Mouse (Mus musculus) layer of hippocampus, postnatal 25 days (tissue): ENCODE measurements around the gene Col28a1. TPM values are rescaled to one million over a fixed set of nuclear protein-coding genes. Genes with fewer than 3 reads are reported as not detected.

Experiments
- DNase-seq, 2 experiments: peaks; one replicate each; pipeline ENCODE4 v3.0.0; 2022; ENCODE audit warnings: mixed read lengths in 2 of 2, low spot score in 1 of 2; ENCODE audit errors: extremely low spot score in 1 of 2
- total RNA-seq, 2 experiments: library from RNA; stranded (reverse); gene quantifications; 2 replicates each; pipeline ENCODE4 v1.2.3; 2021

Col28a1 gene
- total RNA-seq, 2 experiments from 2014 or later = 0.30 to 0.75 TPM

DNA sequence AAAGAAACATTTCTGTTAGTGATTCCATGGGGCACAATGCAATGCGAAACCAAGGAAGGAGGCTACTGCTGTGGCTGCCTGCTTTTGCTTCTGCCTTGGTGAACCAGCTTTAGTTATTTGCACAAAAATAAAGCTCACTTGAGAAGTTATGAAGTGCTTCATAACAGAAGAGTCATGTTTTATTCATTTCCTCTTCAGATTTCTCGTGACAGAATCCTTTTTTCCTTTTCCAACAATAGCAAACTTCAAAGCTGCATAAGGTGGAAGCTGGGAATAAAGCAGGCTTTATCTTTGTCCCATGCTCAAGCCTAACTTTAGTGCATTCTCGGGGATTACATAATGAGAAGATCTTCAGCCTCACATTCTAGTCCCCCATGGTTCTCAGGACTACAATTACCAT is 65.9 kb downstream of the Col28a1 start:
- no peak for DNase-seq

DNA sequence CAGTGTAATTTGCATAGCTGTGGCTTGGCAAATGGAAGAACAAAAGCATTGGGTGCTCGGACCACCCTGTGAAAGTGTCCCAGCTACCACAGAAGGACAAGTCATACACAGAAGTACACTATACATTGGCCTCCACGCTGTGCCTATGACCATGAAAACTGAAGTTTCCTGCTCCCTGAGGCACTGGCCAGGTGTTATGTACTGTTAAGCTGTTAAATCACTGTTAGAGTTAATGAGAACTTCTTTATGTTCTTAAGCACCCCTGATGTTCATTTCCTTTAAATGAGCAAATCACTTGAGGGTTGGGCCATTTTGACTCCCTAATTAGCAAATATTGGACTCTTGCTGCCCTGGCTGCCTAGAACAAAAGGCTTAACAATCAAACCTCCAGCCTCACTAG is 73.3 kb downstream of the Col28a1 start:
- no peak for DNase-seq

DNA sequence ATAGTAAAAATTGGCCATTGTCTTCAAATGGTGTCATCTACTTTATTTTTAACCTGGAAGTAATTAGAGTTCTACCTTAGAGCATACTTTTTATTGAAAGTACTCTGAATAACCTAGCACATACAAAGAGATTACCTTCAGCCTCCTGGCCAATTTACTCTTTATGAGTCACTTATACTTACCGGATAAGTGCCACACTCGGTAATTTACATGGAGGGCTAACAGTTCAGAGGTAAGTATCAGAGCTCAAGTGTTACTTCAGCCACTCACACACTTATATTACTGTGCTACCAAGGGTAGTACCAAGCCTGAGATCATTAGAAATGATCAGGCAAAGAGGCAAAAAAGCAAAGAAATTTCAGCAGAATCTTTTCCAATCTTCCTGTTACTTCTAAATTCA is 73.8 kb downstream of the Col28a1 start:
- DNase-seq = no peak

DNA sequence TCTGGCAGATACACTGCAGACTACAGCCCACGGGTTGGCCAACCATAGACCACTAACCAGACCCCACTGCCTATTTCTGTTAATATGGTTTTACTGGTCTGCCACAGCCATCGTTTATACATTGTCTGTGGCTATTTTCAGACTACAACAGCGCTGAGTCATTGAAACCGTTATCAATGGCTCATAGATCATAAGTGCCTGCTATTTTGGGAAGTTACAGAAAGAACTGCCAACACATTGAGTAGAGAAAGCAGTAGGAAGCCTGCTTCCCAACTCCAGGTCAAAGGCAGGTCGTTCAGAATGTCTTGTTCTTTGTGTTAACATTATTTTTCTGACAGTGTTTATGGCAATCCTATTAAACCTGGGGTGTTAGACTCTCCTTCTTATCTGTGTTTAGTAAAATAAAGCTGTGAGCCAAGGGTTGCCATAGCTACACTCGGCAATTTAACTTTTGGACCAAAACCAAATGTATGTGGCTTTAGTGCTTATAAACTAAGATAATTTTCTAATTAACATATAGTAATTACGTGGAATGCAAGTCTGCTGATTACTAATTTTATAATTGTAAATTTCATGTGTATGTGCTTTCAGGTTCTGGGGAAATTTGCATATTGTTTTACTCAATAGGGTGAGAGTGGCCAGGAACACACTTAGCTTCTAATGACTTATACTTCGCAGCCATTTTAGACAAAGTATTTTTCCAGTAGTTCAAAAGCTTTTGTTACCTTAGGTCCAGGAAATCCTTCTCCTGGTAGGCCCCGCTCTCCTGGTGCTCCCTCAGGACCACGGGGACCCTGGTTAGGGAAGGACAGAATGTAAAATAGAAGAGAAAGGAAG is 86.3 kb downstream of the Col28a1 start:
- DNase-seq = no peak

DNA sequence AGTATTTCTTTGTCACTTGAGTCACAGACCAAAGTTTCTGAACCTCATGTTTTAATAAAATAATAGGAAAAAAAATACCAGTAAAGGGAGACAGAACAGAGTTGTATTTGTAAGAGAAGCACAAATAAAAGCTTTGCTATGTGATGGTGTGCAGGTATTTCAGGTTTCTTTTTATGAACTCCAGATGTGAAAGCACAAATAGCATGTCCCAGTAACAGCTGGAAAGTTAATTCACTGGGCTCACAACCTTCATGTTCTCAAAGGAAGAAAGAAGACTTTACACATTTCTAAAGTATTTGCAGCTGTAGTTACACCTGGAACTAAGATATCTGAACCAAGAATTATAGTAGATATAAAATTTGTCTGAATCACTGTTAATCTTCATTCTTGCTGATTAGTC is 91.2 kb downstream of the Col28a1 start:
- DNase-seq = no peak

DNA sequence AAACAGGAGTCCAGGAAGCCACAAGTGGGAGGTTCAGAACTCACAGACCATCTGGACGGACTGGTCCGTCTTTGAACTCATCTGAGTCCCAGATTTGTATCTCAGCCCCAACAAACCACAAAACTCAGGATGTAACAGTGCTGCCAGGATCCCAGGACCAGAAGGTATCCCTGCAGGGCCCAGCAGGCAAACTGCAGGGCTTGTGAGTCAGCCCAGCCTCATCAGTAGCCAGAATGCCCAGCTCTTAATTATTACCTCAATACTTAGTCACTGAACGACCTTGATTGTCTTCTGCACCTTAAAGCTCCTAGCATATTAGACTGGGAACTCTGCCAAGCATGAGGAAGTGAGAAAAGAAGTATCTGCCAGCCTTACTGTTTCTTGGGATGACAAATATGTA is 96.6 kb downstream of the Col28a1 start:
- DNase-seq = no peak

DNA sequence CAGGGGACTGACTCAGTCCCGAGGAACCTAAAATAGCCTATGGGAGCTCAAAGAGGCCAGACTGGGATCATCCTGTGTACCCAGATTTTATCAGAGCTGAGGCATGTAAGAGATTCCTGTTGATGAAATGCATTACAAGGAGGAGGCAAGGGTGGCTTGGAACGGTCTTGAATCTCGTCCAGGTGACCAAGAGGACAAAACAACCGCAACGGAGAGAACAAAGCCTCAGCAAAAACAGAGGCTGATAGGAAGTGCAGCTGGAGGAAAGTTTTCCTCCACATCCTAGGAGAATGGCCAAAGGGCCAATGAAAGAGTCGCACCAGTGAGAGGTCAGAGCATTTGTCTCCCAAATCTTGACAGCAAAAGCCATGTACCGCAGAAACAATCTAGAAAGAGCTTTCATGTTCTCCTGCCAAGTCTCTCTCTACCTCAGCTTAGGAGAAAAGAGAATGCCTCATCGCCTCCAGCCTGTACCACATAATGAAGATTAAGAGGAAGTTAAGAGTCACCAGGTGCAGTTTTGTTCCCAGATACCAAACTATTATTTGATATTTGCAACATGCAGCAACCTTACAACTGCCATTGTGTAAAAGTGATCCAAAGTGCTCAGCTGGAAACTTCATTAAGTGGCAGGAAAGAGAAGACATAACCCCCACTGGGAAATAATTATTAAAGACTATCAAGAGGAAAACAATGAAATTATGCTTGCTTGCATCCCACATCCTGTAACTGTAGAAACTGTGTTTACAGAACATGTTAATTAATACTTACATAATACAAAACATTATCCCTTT is 98.1 kb downstream of the Col28a1 start:
- no peak for DNase-seq

DNA sequence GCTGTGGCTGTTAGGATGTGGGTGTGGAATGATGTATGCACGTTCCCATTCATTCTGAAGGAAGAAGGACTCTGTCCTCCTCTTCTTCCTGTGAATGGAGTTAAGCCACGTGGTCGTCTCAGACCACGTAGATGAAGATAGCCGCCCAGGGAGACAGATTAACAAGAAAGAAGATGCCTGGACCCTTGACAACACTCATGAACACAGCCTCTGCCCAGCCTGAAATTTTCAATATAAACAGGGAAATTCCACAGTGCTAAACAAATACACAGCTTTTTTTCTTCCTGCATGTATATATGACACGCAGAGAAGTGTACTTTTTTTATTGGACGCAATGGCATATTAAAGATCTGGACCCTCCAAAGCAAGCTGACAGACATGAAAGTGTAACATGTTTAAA is 98.9 kb downstream of the Col28a1 start:
- DNase-seq = no peak

DNA sequence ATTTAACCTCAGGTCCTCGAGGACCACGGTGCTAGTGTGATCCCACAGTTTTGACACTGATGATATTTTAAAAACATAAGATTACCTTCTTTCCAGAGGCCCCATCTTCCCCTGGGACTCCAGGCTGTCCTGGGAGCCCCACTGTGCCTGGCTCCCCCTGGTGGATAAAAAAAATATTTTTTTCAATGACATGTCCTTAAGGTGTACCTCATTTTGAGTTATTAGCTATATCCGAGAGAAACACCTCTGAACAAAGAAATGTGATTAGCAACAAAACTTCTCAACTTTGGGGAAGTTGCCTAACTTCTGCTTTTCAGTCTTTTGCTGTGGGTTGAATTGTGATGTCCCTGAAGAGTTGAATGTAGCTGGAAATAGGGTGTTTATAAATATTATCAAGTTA is 105.6 kb downstream of the Col28a1 start:
- no peak for DNase-seq

DNA sequence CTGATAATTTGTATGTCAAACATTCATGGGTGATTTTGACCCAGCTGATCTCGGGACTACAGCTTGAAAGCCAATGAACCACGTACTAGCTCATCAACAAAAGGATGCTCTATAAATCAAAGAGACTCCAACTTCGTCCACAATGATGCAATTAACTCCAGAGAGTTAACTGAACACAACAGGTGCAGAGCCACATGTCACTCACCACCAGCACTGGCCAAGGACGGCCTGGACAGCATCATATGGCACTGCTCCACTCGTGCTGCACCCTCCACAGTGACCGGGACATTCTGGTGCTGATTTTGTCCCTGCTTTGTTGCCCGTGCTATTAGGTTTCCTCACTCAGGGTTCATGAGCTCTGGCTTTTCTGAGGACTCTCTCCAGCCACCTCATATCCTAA is 107.6 kb downstream of the Col28a1 start:
- DNase-seq = no peak

DNA sequence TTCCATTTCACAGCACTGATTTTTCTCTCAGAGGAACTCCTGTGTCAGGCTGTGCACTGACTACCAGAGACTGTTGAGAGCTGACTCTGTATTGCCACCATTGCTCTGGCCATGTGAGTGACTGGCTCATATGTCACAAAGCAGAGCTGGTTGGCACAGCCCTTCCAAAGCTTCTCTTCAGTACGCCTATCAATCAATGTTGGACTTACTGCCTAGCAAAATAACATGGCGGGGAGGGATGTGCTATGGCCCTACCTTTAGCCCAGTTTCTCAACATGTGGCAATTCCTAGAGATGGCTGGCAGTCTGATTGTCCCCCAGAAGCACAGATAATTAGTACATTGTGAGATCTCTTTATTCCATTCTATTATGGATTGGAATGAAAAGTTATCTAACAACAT is 109.2 kb downstream of the Col28a1 start:
- no peak for DNase-seq

DNA sequence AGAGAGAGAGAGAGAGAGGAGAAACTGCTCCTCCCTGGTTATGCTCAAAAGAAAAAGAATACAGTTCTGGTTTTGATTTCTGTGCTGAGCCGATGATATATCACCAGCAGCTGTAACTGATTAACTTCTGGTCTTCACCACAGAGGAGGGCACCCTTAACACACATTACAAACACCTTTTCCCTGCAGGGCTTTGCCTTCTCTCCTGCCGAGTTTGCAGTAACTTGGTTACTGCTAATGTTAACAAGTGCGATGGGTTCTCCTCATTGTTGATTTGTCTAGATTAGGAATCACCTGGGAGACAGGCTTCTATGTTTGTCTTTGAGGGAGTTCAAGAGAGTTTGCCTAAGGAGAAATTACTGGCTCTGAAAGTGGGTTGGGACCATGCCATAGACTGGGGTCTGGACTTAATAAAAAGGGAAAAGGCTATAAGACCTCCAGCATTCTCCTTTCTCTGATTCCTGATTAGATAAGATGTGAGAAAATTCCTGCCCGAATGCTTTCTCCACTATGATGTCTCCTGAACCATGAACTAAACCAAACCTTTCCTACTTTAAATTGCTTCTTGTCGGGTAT is 114.8 kb downstream of the Col28a1 start:
- no peak for DNase-seq

DNA sequence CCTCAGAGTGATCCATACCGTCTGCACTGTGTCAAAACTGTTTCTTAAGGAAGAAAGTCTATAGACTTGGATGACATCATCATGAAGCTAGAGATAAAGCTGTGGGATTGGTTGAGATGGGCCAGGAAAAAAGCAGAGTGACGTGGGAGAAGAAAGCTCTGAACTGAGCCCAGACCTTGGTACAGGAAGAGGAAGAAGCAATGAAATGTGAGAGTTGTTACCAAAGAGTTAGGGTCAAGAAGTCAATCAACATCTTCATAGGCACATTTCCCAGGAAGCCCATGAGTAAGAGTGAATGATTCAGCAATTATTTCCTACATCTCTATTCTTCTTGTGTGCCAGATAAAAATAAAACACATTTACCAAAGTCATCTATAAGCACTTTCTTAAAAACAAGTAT is 117.5 kb downstream of the Col28a1 start:
- DNase-seq = no peak

DNA sequence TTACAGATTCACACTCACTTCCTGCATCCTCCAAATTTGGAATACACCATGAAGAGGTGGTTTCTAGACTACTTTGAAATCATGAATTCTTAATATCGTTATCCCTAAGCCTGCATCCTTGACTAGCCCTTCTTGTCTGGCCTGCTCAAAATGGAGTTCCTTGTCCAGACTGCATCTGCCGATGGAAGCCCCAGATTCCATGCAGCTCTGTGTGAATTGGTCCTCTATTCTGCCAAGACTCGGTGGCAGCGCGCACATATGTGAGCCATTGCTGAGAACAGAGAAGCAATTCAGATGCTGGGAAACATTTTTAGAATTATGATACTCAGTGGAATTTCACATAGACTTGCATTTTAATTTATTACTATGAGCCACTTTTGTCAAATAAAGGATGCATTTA is 123.4 kb downstream of the Col28a1 start:
- no peak for DNase-seq

DNA sequence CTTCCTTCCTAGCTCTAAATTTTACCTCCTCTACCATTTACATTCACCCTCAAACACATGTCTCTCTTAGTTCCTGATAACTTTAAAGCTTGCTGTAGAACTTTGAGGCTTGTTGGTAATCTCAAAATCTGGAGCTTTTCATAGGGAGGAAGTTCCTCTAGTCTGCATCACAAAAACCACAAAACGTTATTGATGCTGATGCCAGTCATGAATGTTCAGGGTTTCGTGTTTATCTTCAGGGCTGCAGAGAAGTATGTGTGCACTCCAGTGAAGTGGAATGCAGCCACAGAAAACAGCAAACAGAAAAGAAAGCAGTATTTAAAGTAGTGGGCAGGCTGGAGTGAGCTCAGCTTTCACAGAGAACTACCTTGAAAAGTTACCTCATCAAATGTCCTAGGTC is 124.0 kb downstream of the Col28a1 start:
- DNase-seq = no peak

DNA sequence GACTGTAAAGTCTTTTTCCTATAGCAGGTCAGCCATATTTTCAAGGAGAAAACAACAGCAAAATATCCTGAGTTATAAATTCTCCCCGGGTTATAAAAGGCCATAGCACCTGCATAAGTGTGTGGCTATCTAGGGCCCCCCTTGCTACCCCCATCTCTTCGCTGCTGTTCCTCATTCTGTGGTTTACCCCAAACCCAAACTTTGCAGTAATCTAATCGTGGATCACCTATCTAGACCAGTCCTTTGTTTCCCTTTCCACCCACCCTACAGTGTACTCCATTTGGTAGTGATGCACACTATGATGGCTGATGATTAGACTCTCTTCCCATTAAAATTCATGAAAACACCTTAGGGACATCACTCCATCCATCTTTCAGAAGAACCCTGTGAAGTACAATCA is 125.3 kb downstream of the Col28a1 start:
- DNase-seq = no peak

DNA sequence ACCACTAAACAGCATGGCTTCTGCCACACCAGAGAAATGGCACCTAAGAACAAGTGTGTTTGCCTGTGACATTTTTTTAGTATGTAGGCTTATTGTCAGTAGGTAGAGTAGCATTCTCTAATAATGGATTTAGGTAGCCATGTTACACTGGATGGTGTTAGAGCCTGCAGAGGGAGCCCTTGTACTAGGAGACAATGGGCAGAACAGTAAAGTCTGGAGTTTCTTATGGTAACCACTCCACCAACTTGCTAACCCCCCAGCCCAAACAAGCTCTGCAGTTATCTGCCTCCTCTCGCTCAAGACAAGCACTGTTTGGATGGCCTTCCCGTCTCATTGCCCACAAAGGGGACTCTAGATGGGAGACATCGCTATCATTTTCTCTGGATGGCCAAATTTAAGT is 126.2 kb downstream of the Col28a1 start:
- DNase-seq = peak in 1 of 2 experiments; percentile 44

DNA sequence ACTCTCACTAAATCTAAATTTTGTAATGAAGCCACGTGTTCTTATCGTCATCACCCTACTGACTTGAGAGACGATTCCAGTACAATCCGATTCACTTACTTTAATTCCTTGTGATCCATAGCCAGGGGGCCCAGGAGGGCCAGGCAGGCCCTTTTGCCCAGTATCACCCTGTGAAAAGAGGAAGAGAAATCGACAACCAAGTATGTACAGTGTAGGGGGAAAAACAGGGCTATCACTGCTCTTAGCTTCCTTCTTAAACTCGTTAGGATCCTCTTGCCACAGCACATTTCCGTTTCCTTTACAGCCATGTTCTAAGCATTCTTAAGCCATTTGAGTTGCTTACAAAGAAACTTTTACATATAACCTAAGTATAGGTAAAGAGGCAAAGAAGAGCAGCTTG is 133.2 kb downstream of the Col28a1 start:
- DNase-seq = no peak

DNA sequence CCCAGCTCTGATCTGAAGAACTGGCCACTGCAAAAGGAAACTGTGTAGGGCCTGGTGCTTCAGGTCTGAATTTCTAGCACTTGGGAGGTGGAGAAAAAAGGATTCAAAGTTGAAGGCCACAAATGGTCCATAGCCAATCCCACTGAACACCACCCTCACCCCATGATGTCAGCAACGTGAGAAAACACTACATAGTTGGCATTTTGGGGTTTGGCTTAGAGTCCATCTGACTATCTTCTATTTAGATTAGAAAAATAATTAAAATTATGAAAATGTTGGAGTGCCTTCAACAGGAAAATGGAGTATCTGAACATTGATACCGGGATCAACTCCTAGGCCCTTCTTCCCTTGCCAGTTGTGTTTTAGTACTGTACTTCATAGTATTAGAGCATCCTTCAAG is 144.2 kb downstream of the Col28a1 start:
- no peak for DNase-seq

DNA sequence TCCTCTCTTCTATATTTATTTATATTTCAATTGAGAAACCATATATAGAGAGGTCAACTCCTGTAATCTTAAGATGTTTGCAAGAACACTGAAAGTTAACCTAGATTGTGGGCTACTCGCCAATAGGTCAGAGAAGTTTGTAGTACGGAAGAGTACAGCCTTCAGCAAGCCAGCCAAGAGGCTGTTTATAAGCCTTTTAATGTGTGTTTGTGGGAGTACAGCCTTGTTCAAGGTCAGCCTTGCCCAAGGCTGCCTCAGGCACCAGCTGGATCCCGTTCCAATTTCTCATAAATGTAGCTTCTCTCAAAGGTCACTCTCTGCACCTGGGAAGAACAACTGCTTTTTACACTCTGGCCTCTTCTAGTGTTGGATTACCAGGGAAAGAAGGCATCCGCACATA is 146.0 kb downstream of the Col28a1 start:
- no peak for DNase-seq

DNA sequence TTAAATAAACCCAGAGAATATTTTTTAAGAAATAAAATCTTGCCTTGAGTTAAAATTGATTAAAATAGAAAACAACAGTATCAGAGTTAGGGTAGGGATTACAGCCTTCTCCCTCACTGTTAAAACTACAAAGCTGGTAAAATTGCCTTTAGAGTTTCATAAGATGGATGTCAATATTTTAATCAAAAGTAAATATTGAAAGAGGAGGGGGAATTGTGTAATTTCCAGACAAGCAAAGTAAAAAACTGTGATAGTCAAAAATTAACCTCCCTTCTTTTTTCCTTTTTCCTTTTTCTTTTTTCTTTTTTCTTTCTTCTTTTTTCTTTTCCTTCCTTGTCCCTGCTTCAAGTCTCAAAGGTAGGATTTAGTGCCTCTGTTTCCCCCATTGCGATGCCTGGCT is 146.6 kb downstream of the Col28a1 start:
- DNase-seq = no peak

DNA sequence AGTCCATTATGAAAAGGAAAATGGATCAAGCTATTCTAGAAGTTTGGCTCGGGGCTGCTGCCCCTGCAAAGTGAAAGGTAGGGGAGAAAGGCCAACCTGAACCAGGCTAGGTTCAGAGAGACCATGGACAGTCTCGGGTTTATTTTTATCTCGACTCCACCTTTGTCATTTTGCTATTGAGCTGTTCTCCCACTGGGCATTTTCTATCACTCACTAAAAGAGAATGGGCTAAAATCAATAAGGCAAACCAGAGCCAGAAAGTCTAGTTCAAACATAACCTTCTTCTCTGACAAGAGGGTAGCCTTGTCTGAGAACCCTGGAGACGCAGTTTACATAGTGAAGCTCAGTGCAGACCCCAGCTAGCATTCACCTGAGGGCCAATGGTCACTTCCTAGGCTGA is 163.7 kb downstream of the Col28a1 start:
- no peak for DNase-seq
